Mouse (Mus musculus) cortical plate, adult 2 months (tissue): Measurements from ENCODE around the gene Rapgef5.

Experiments
- CTCF ChIP-seq: fragments of 200-500 bp; IDR thresholded peaks from 2 replicates; pipeline ENCODE4 v1.5.1; 2011; ENCODE audit warnings: mild to moderate bottlenecking, control low read depth, low read length; ENCODE audit not compliant: insufficient read depth; ENCODE audit errors: extremely low read depth
- POLR2A ChIP-seq: fragments of 200-500 bp; IDR thresholded peaks from 2 replicates; pipeline ENCODE4 v1.6.1; 2011; ENCODE audit warnings: mild to moderate bottlenecking, low read length, control low read depth; ENCODE audit not compliant: insufficient read depth; ENCODE audit errors: extremely low read depth

- no peak for TF ChIP-seq CTCF
- no peak for TF ChIP-seq POLR2A
Measured at GRCm38 (mm10) chr12:117497361-117497760, 18.9 kb upstream of the Rapgef5 start.
